Mouse (Mus musculus): ENCODE data around the gene Lrrc10. TPM values are rescaled to one million over a fixed set of nuclear protein-coding genes. Genes with fewer than 3 reads are reported as not detected.

Lrrc10 gene
- polyA plus RNA-seq (2012; rRNA removed): not detected in 2 replicates

DNA sequence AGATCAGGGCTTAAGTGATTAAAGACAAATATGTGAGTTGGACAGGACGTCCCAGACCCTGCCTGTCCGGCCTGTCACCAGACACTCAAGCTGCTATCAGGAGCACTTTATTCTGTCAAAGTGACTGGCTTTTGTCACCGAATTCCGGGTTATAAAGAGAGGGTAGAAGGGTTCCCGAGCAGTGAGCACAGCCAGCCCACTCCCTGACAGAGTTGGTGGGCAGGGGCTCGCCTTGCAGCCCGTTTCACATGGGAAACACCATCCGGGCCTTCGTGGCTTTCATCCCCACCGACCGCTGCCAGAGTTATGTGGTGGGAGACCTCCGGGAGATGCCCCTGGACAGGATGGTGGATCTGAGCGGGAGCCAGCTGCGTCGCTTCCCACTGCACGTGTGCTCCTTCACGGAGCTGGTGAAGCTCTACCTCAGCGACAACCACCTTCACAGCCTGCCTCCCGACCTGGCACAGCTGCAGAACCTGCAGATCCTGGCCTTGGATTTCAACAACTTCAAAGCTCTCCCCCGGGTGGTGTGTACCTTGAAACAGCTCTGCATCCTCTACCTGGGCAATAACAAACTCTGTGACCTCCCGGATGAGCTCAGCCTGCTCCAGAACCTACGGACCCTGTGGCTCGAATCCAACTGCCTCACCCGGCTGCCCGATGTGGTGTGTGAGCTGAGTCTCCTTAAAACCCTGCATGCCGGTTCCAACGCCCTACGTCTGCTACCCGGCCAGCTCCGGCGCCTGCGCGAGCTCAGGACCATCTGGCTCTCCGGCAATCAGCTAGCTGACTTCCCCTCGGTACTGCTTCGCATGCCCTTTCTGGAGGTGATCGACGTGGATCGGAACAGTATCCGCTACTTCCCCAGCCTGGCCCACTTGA is at the start of gene Lrrc10:
Lrrc10 (plus strand) TSS at position 167 of the 882 bp plus-strand sequence.
- TF ChIP-seq CTCF (IDR thresholded peaks at IDR 0.05; ENCODE audit: extremely low read depth, insufficient read depth, insufficient read length, insufficient replicate concordance) (no peak), POLR2A (IDR thresholded peaks at IDR 0.05; ENCODE audit: low read depth, low read length) (no peak)
- WGBS: 60% methylated on average over 40 of the region's 40 CpGs
- Histone ChIP-seq H3K36me3 (ENCODE audit: control insufficient read depth, insufficient read depth, low read length) (peaks cover 6% of the 10 kb centered on the region), H3K27ac (ENCODE audit: insufficient read depth, low read length) (no peak within 1 kb of the TSS), H3K4me1 (ENCODE audit: control insufficient read depth, insufficient read depth, insufficient read length) (no peaks in the 10 kb centered on the region), H3K4me3 (ENCODE audit: extremely low read depth, insufficient read depth, insufficient read length) (no peak within 1 kb of the TSS), H3K27me3 (ENCODE audit: control insufficient read depth, insufficient read depth, low read length) (peaks cover 2% of the 10 kb centered on the region; the same call in 1 of the 2 replicates)
- DNase-seq (ENCODE audit: low read depth in 1 of 2, low spot score in 2 of 2): no peak

DNA sequence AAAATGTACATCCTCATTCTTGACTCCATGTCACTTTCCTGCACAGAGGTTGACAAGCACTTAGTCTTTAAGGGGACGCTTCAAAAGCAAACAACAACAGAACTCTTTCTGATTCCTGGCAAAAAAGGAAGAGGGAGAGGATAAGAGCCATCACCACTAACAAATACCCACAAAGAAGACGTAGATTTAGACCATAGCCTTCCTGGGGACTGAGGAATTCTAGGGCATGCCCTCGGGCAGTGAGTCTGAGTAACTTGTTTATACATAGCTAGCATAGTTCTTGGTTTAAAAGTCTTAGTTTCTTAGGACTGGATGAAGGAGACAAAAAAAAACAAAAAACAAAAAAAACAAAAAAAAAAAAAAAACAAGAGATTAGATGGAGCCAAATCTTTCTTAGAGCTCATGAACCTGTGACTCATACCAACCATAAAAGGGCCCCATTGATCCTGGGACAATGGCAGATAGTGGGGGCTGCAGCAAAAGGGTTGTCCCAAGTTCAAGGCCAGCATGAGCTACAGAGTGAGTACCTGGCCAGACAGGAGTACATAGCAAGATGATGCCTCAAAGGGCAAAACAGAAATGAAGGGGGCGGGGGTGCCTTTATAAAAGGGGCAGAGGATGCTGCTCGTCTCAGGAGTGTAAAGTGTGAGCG is 49.4 kb upstream of the Lrrc10 start:
- TF ChIP-seq CTCF (IDR thresholded peaks at IDR 0.05; ENCODE audit: extremely low read depth, insufficient read depth, insufficient read length, insufficient replicate concordance) (no peak), POLR2A (IDR thresholded peaks at IDR 0.05; ENCODE audit: low read depth, low read length) (no peak)
- Histone ChIP-seq H3K4me1 (ENCODE audit: control insufficient read depth, insufficient read depth, insufficient read length) (no peaks in the 10 kb centered on the region), H3K27ac (ENCODE audit: insufficient read depth, low read length) (no peak overlapping the region), H3K4me3 (ENCODE audit: extremely low read depth, insufficient read depth, insufficient read length) (no peak overlapping the region), H3K27me3 (ENCODE audit: control insufficient read depth, insufficient read depth, low read length) (no peaks in the 10 kb centered on the region), H3K36me3 (ENCODE audit: control insufficient read depth, insufficient read depth, low read length) (no peaks in the 10 kb centered on the region)
- no peak for DNase-seq (ENCODE audit: low read depth in 1 of 2, low spot score in 2 of 2)
- WGBS: 58% methylated on average over 6 of the region's 6 CpGs

DNA sequence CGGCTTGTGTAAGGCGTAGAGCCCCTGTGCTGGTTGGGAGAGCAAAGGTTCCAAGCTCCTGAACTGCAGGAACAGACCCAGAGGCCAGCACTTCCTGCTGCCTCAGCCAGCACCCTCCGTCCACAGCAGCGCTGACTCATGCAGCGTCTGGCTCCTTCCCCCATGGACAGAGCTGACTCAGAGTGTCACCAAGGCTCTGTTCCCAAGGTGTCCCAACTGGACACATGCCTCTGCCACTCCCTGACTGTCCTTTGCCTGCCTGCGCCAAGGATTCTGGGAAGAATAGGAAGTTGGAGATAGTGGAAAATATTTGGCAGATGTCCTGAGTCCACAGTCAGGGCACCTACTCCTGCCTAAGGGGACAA is 48.9 kb upstream of the Lrrc10 start:
- Histone ChIP-seq H3K4me3 (ENCODE audit: extremely low read depth, insufficient read depth, insufficient read length) (no peak overlapping the region), H3K4me1 (ENCODE audit: control insufficient read depth, insufficient read depth, insufficient read length) (no peaks in the 10 kb centered on the region), H3K36me3 (ENCODE audit: control insufficient read depth, insufficient read depth, low read length) (no peaks in the 10 kb centered on the region), H3K27ac (ENCODE audit: insufficient read depth, low read length) (no peak overlapping the region), H3K27me3 (ENCODE audit: control insufficient read depth, insufficient read depth, low read length) (no peaks in the 10 kb centered on the region)
- WGBS: 30% methylated on average over 6 of the region's 6 CpGs
- no peak for TF ChIP-seq POLR2A (IDR thresholded peaks at IDR 0.05; ENCODE audit: low read depth, low read length)
- no peak for TF ChIP-seq CTCF (IDR thresholded peaks at IDR 0.05; ENCODE audit: extremely low read depth, insufficient read depth, insufficient read length, insufficient replicate concordance)
- no peak for DNase-seq (ENCODE audit: low read depth in 1 of 2, low spot score in 2 of 2)

DNA sequence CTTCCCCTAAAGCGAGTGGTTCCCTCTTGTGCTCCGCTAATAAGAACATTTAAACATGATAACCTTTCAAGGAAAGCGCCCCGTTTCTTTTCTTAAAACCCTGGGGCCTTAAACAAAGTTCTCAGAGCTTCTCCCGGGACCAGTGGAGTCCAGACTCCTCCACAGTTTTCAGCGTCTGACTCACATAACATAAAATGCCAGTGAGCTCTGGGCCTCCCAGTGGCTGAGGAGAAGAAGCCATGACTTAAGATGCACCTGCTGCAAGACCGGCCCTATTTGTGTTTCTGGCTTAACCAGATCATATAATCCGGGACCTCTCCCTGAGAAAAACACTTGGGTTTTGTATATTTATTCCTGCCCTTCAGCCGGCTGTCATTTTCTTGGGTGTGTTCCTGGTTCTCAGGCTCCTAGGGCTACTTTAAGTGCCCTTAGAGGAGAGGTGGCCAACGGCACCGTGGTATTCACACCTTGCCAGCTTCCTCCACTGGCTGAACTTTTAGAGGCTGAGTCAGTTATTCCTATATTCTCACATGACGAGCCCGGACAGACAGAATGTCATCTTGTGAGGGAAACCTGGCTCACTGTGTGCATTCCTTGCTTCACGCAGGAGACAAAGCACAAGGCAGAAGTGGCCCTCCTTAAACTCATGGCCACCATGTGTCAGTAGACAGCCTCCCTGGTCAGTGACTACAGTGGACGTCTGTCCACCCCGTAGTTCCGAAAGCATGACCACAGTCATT is 46.3 kb upstream of the Lrrc10 start:
- no peak for TF ChIP-seq CTCF (IDR thresholded peaks at IDR 0.05; ENCODE audit: extremely low read depth, insufficient read depth, insufficient read length, insufficient replicate concordance)
- no peak for TF ChIP-seq POLR2A (IDR thresholded peaks at IDR 0.05; ENCODE audit: low read depth, low read length)
- H3K27me3 ChIP-seq (ENCODE audit: control insufficient read depth, insufficient read depth, low read length): no peaks in the 10 kb centered on the region
- WGBS: 91% methylated on average over 17 of the region's 17 CpGs
- H3K27ac ChIP-seq (ENCODE audit: insufficient read depth, low read length): no peak overlapping the region
- H3K4me3 ChIP-seq (ENCODE audit: extremely low read depth, insufficient read depth, insufficient read length): no peak overlapping the region
- no peaks in the 10 kb centered on the region for H3K4me1 ChIP-seq (ENCODE audit: control insufficient read depth, insufficient read depth, insufficient read length)
- DNase-seq (ENCODE audit: low read depth in 1 of 2, low spot score in 2 of 2): no peak
- no peaks in the 10 kb centered on the region for H3K36me3 ChIP-seq (ENCODE audit: control insufficient read depth, insufficient read depth, low read length)

DNA sequence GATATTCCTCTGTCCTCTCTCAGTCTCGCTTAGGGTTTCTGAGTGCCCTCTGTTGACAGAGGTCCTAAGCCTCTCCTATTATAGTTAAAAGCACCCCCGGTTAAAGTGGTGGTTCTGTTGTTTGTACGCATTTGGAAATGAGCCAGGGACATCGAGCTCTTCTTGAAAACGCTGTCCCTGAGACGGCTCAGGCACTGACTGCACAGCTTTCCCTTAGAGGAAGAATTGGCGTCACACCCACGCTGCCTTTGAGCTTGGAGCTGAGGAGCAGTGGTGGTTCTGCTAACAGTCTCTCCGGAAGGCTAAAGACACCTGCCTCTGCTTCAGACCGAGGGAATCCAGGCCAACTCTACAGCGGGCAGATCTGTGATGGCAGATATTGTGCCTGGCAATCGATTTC is 44.2 kb upstream of the Lrrc10 start:
- 83% methylated on average over 12 of the region's 12 CpGs for WGBS
- Histone ChIP-seq H3K27me3 (ENCODE audit: control insufficient read depth, insufficient read depth, low read length) (no peaks in the 10 kb centered on the region), H3K4me3 (ENCODE audit: extremely low read depth, insufficient read depth, insufficient read length) (no peak overlapping the region), H3K27ac (ENCODE audit: insufficient read depth, low read length) (no peak overlapping the region), H3K4me1 (ENCODE audit: control insufficient read depth, insufficient read depth, insufficient read length) (no peaks in the 10 kb centered on the region), H3K36me3 (ENCODE audit: control insufficient read depth, insufficient read depth, low read length) (no peaks in the 10 kb centered on the region)
- TF ChIP-seq CTCF (IDR thresholded peaks at IDR 0.05; ENCODE audit: extremely low read depth, insufficient read depth, insufficient read length, insufficient replicate concordance) (no peak), POLR2A (IDR thresholded peaks at IDR 0.05; ENCODE audit: low read depth, low read length) (no peak)
- no peak for DNase-seq (ENCODE audit: low read depth in 1 of 2, low spot score in 2 of 2)

DNA sequence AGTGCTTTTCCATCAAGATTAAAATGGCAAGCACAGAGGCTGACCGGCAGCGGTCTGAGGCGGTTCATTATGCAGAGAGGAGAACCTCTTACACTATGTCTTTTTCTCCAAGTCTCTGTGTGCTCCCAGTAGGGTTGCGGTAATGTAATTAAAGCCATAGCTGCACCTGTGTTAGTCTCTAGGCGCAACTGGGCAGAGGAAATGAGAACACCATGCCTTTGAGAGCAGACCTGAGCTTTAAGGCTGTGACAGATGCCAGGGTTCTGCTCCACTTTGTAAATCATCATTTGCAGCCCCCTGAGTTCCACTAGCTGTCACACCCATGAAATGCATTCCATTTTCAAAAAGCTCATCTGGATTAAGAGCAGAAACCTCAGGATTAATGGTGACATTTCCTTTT is 40.4 kb upstream of the Lrrc10 start:
- no peaks in the 10 kb centered on the region for H3K4me1 ChIP-seq (ENCODE audit: control insufficient read depth, insufficient read depth, insufficient read length)
- WGBS: 89% methylated on average over 5 of the region's 5 CpGs
- no peaks in the 10 kb centered on the region for H3K36me3 ChIP-seq (ENCODE audit: control insufficient read depth, insufficient read depth, low read length)
- no peak overlapping the region for H3K4me3 ChIP-seq (ENCODE audit: extremely low read depth, insufficient read depth, insufficient read length)
- TF ChIP-seq POLR2A (IDR thresholded peaks at IDR 0.05; ENCODE audit: low read depth, low read length) (no peak), CTCF (IDR thresholded peaks at IDR 0.05; ENCODE audit: extremely low read depth, insufficient read depth, insufficient read length, insufficient replicate concordance) (no peak)
- no peak for DNase-seq (ENCODE audit: low read depth in 1 of 2, low spot score in 2 of 2)
- H3K27me3 ChIP-seq (ENCODE audit: control insufficient read depth, insufficient read depth, low read length): no peaks in the 10 kb centered on the region
- H3K27ac ChIP-seq (ENCODE audit: insufficient read depth, low read length): no peak overlapping the region
